In the genomic region with DNA sequence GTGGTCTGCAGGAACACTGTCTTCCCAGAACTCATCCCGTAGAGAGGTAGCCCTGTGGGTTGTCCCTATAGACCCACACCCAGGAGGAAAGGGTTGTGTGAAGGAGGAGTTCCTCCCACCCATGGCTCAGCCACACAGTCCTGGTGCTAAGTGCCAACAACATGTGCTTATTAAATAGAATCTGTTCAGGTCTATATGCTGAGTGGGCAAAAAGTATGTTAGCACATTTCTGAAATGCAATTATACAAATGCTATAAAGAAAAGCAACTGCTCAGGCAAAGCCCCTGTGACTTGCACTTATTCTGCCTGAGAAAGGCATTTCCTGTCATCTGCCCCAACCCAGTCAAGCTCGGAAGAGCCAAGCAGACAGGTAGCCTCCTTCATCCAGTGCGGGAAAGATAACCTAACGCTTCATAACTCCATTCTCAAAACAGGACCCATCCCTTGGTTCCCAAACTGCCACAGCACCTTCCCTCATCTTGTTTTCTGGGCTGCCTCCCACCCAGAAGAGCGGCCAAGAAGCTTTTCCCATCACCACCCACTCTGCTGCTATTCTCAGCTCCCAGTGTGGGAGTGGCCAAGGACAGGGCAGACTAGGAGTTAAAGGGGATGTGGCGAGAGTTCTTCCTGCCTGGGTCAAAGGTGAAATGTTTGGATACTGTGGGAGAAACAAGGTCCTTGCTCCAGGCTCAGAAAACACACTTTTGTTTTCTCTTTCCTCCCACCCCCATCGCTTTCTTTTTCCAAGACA, we compare ENCODE assay signal across 12 mouse cellular contexts. TPM values are rescaled to one million over a fixed set of nuclear protein-coding genes. Genes with fewer than 3 reads are reported as not detected.
DNase-seq lines count a peak whose midpoint lies in the region; ATAC-seq and TF ChIP-seq lines count a peak whose summit lies in the region.
"Had no signal": no experiment of that assay in that cellular context is flagged by ENCODE, and none has a peak within 500 bp of the region (broad histone marks: within the 10 kb centered on the region; RNA-seq: fewer than 3 reads in every experiment).

No protein-coding gene starts in this region.

- no peaks in the 10 kb centered on the region for H3K27me3 ChIP-seq in hindbrain, embryonic 13.5 days
- no peaks in the 10 kb centered on the region for H3K27me3 ChIP-seq in hindbrain, postnatal 0 days (ENCODE audit: insufficient read depth, low read length)
- no peaks in the 10 kb centered on the region for H3K27me3 ChIP-seq in neural tube, embryonic 13.5 days
- no peaks in the 10 kb centered on the region for H3K27me3 ChIP-seq in heart, embryonic 13.5 days (replicated peaks)
- H3K27me3 ChIP-seq in liver, postnatal 0 days (ENCODE audit: insufficient read depth, low read length), result no peaks in the 10 kb centered on the region

- H3K4me3 ChIP-seq in hindbrain, embryonic 13.5 days, result no peak overlapping the region
- no peak overlapping the region for H3K4me3 ChIP-seq in hindbrain, postnatal 0 days (ENCODE audit: low read length)
- H3K4me3 ChIP-seq in neural tube, embryonic 13.5 days, result no peak overlapping the region
- H3K4me3 ChIP-seq in heart, embryonic 13.5 days, result no peak overlapping the region
- H3K4me3 ChIP-seq in liver, postnatal 0 days (ENCODE audit: low read depth, low read length), result no peak overlapping the region

- H3K36me3 ChIP-seq in hindbrain, embryonic 13.5 days, result peaks cover 75% of the 10 kb centered on the region
- H3K36me3 ChIP-seq in hindbrain, postnatal 0 days (ENCODE audit: insufficient read depth, low read length), result peaks cover 28% of the 10 kb centered on the region
- H3K36me3 ChIP-seq in neural tube, embryonic 13.5 days, result peaks cover 72% of the 10 kb centered on the region
- H3K36me3 ChIP-seq in heart, embryonic 13.5 days, result peaks cover 83% of the 10 kb centered on the region
- H3K36me3 ChIP-seq in liver, postnatal 0 days (replicated peaks; ENCODE audit: insufficient read depth, low read length), result peaks cover 75% of the 10 kb centered on the region

- H3K4me2 ChIP-seq in hindbrain, embryonic 13.5 days, result no peak overlapping the region
- H3K4me2 ChIP-seq in hindbrain, postnatal 0 days (ENCODE audit: low read depth, low read length), result no peak overlapping the region
- H3K4me2 ChIP-seq in neural tube, embryonic 13.5 days, result no peak overlapping the region
- H3K4me2 ChIP-seq in heart, embryonic 13.5 days, result peak overlapping the region; percentile 28
- H3K4me2 ChIP-seq in liver, postnatal 0 days (ENCODE audit: low read depth, low read length), result no peak overlapping the region

- TF ChIP-seq EP300 in liver, postnatal 0 days (IDR thresholded peaks at IDR 0.05; ENCODE audit: low read depth), result no peak

- 77% methylated on average over 7 of the region's 7 CpGs for WGBS in hindbrain, embryonic 13.5 days
- 69% methylated on average over 7 of the region's 7 CpGs for WGBS in hindbrain, postnatal 0 days
- WGBS in neural tube, embryonic 13.5 days, result 77% methylated on average over 7 of the region's 7 CpGs
- WGBS in heart, embryonic 13.5 days, result 46% methylated on average over 7 of the region's 7 CpGs
- WGBS in liver, postnatal 0 days (ENCODE audit: insufficient replicate concordance), result 79% methylated on average over 7 of the region's 7 CpGs

- DNase-seq in hindbrain, postnatal 0 days (ENCODE audit: low spot score), result no peak
- DNase-seq in neural tube, embryonic 10.5 days (ENCODE audit: extremely low spot score, low spot score), result no peak
- no peak for DNase-seq in liver, postnatal 0 days
- DNase-seq in thymus, postnatal 36 days, result no peak
- DNase-seq in T-cell, adult 2 months (ENCODE audit: low spot score), result no peak
- DNase-seq: thymus, postnatal 25 days had no signal

- no peak for ATAC-seq in hindbrain, embryonic 13.5 days (ENCODE audit: low FRiP score)
- ATAC-seq in hindbrain, postnatal 0 days, result no peak
- no peak for ATAC-seq in neural tube, embryonic 13.5 days (ENCODE audit: low read depth)
- no peak for ATAC-seq in heart, embryonic 13.5 days (ENCODE audit: extremely low read depth, insufficient number of reproducible peaks, low FRiP score, low TSS enrichment)
- ATAC-seq in liver, postnatal 0 days, result no peak

- H3K9me3 ChIP-seq in hindbrain, embryonic 13.5 days, result no peaks in the 10 kb centered on the region
- no peaks in the 10 kb centered on the region for H3K9me3 ChIP-seq in hindbrain, postnatal 0 days (ENCODE audit: low read length)
- no peaks in the 10 kb centered on the region for H3K9me3 ChIP-seq in neural tube, embryonic 13.5 days
- no peaks in the 10 kb centered on the region for H3K9me3 ChIP-seq in heart, embryonic 13.5 days
- H3K9me3 ChIP-seq in liver, postnatal 0 days (ENCODE audit: low read length), result no peaks in the 10 kb centered on the region
- H3K9me3 ChIP-seq: G1E had no signal

- peak overlapping the region; percentile 35; the same call in 1 of the 2 replicates for H3K27ac ChIP-seq in hindbrain, embryonic 13.5 days
- no peak overlapping the region for H3K27ac ChIP-seq in hindbrain, postnatal 0 days
- 0 out of 2 replicates have a peak overlapping the region, but pooled peaks have one; percentile 38 for H3K27ac ChIP-seq in neural tube, embryonic 13.5 days (replicated peaks)
- peak overlapping the region; percentile 80 for H3K27ac ChIP-seq in heart, embryonic 13.5 days (replicated peaks)
- peak overlapping the region; percentile 94 for H3K27ac ChIP-seq in liver, postnatal 0 days (ENCODE audit: low read depth)

- TF ChIP-seq CTCF in hindbrain, postnatal 0 days (IDR thresholded peaks at IDR 0.05; ENCODE audit: low read depth), result no peak
- TF ChIP-seq CTCF in liver, postnatal 0 days (IDR thresholded peaks at IDR 0.05; ENCODE audit: low read depth), result no peak

- no peaks in the 10 kb centered on the region for H3K4me1 ChIP-seq in hindbrain, embryonic 13.5 days (replicated peaks)
- no peaks in the 10 kb centered on the region for H3K4me1 ChIP-seq in hindbrain, postnatal 0 days (ENCODE audit: insufficient read depth, low read length)
- H3K4me1 ChIP-seq in neural tube, embryonic 13.5 days (replicated peaks), result no peaks in the 10 kb centered on the region
- H3K4me1 ChIP-seq in heart, embryonic 13.5 days, result peaks cover 23% of the 10 kb centered on the region
- peaks cover 45% of the 10 kb centered on the region for H3K4me1 ChIP-seq in liver, postnatal 0 days (ENCODE audit: insufficient read depth)

- H3K9ac ChIP-seq in hindbrain, embryonic 13.5 days, result no peak overlapping the region
- no peak overlapping the region for H3K9ac ChIP-seq in hindbrain, postnatal 0 days (replicated peaks; ENCODE audit: low read length)
- H3K9ac ChIP-seq in neural tube, embryonic 13.5 days, result no peak overlapping the region
- H3K9ac ChIP-seq in heart, embryonic 13.5 days, result peak overlapping the region; percentile 54; the same call in 1 of the 2 replicates
- peak overlapping the region; percentile 18; the same call in 1 of the 2 replicates for H3K9ac ChIP-seq in liver, postnatal 0 days (replicated peaks)

RNA-seq across cellular contexts. Expression of a gene that starts 17.1 kb away (rescaled TPM):
- polyA plus RNA-seq in hindbrain, embryonic 13.5 days (2015; fragmentation: Nextera tagmentation; extraction: Ambion mirVana), result 35.6 and 38.7 TPM in 2 replicates
- total RNA-seq in hindbrain, postnatal 0 days (2014; rRNA removed), result 24.5 and 30.0 TPM in 2 replicates
- polyA plus RNA-seq in hindbrain, postnatal 0 days (2015; fragmentation: Nextera tagmentation; extraction: Ambion mirVana), result 27.7 TPM in 2 replicates
- 35.8 and 36.6 TPM in 2 replicates for polyA plus RNA-seq in neural tube, embryonic 13.5 days (2015; fragmentation: Nextera tagmentation; extraction: Ambion mirVana)
- polyA plus RNA-seq in heart, embryonic 13.5 days (2015; fragmentation: Nextera tagmentation; extraction: Ambion mirVana), result 19.7 and 21.2 TPM in 2 replicates
- 13.5 and 14.2 TPM in 2 replicates for polyA plus RNA-seq in liver, postnatal 0 days (2015; fragmentation: Nextera tagmentation; extraction: Ambion mirVana)

RNA-seq across cellular contexts. Expression of a gene that starts 21.3 kb away (rescaled TPM):
- 21.0 and 24.1 TPM in 2 replicates for polyA plus RNA-seq in hindbrain, embryonic 13.5 days (2015; fragmentation: Nextera tagmentation; extraction: Ambion mirVana)
- total RNA-seq in hindbrain, postnatal 0 days (2014; rRNA removed), result 65.4 and 97.4 TPM in 2 replicates
- polyA plus RNA-seq in hindbrain, postnatal 0 days (2015; fragmentation: Nextera tagmentation; extraction: Ambion mirVana), result 22.8 and 22.9 TPM in 2 replicates
- polyA plus RNA-seq in neural tube, embryonic 13.5 days (2015; fragmentation: Nextera tagmentation; extraction: Ambion mirVana), result 28.9 and 30.4 TPM in 2 replicates
- polyA plus RNA-seq in heart, embryonic 13.5 days (2015; fragmentation: Nextera tagmentation; extraction: Ambion mirVana), result 34.1 and 34.8 TPM in 2 replicates
- polyA plus RNA-seq in liver, postnatal 0 days (2015; fragmentation: Nextera tagmentation; extraction: Ambion mirVana), result 4.8 and 6.4 TPM in 2 replicates

RNA-seq across cellular contexts. Expression of a gene that starts 24.1 kb away (rescaled TPM):
- 43.5 and 51.8 TPM in 2 replicates for polyA plus RNA-seq in hindbrain, embryonic 13.5 days (2015; fragmentation: Nextera tagmentation; extraction: Ambion mirVana)
- 38.4 and 53.0 TPM in 2 replicates for total RNA-seq in hindbrain, postnatal 0 days (2014; rRNA removed)
- 39.2 and 39.8 TPM in 2 replicates for polyA plus RNA-seq in hindbrain, postnatal 0 days (2015; fragmentation: Nextera tagmentation; extraction: Ambion mirVana)
- polyA plus RNA-seq in neural tube, embryonic 13.5 days (2015; fragmentation: Nextera tagmentation; extraction: Ambion mirVana), result 39.8 and 42.8 TPM in 2 replicates
- polyA plus RNA-seq in heart, embryonic 13.5 days (2015; fragmentation: Nextera tagmentation; extraction: Ambion mirVana), result 33.4 and 34.9 TPM in 2 replicates
- 22.8 and 26.2 TPM in 2 replicates for polyA plus RNA-seq in liver, postnatal 0 days (2015; fragmentation: Nextera tagmentation; extraction: Ambion mirVana)

RNA-seq across cellular contexts. Expression of a gene that starts 32.8 kb away (rescaled TPM):
- 392 and 434 TPM in 2 replicates for polyA plus RNA-seq in hindbrain, embryonic 13.5 days (2015; fragmentation: Nextera tagmentation; extraction: Ambion mirVana)
- total RNA-seq in hindbrain, postnatal 0 days (2014; rRNA removed), result not detected in 2 replicates
- not detected in 2 replicates for polyA plus RNA-seq in hindbrain, postnatal 0 days (2015; fragmentation: Nextera tagmentation; extraction: Ambion mirVana)
- polyA plus RNA-seq in neural tube, embryonic 13.5 days (2015; fragmentation: Nextera tagmentation; extraction: Ambion mirVana), result 319 and 454 TPM in 2 replicates
- polyA plus RNA-seq in heart, embryonic 13.5 days (2015; fragmentation: Nextera tagmentation; extraction: Ambion mirVana), result 2,385 and 4,851 TPM in 2 replicates
- 5.6 and 6.3 TPM in 2 replicates for polyA plus RNA-seq in liver, postnatal 0 days (2015; fragmentation: Nextera tagmentation; extraction: Ambion mirVana)
- total RNA-seq: G1E; gastrocnemius, postnatal 14 days; left cerebral cortex, adult 18-20 months had no signal

RNA-seq across cellular contexts. Expression of a gene that starts 38.2 kb away (rescaled TPM):
- 43.7 and 46.9 TPM in 2 replicates for polyA plus RNA-seq in hindbrain, embryonic 13.5 days (2015; fragmentation: Nextera tagmentation; extraction: Ambion mirVana)
- 18.1 and 21.7 TPM in 2 replicates for total RNA-seq in hindbrain, postnatal 0 days (2014; rRNA removed)
- 52.6 and 61.3 TPM in 2 replicates for polyA plus RNA-seq in hindbrain, postnatal 0 days (2015; fragmentation: Nextera tagmentation; extraction: Ambion mirVana)
- 45.7 and 46.8 TPM in 2 replicates for polyA plus RNA-seq in neural tube, embryonic 13.5 days (2015; fragmentation: Nextera tagmentation; extraction: Ambion mirVana)
- 44.9 and 46.7 TPM in 2 replicates for polyA plus RNA-seq in heart, embryonic 13.5 days (2015; fragmentation: Nextera tagmentation; extraction: Ambion mirVana)
- 30.1 and 32.9 TPM in 2 replicates for polyA plus RNA-seq in liver, postnatal 0 days (2015; fragmentation: Nextera tagmentation; extraction: Ambion mirVana)

Comparison
In these comparisons a context has a peak if more than half of its experiments do, and no peak if none do; other contexts are left out.
1. H3K9ac ChIP-seq: peak in heart, embryonic 13.5 days (single experiment) and liver, postnatal 0 days (single experiment); none in hindbrain, embryonic 13.5 days (single experiment), hindbrain, postnatal 0 days (single experiment) and neural tube, embryonic 13.5 days (single experiment).